Mouse (Mus musculus): ENCODE results near the gene Nek9.

Gene Nek9

DNA sequence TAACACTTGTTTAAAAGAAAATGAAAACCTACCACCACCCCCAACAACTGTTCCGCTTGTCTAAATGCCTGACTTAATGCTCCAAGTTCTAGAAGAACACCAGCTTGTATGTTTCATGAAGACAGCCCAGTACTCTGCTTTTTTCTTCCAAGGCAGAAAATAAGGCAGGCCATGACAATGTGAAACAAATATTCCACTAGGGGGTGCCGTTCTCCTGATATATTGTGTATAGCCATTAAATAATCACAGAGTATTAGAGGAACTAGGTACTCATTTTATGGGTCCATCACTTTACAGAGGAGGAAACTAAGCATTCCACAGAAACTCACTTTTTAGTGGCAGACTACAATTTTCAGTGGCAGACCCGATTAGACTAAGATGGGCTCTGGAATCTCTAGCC lies 7.2 kb upstream of the Nek9 start:
- DNase-seq, result peak; percentile 60

DNA sequence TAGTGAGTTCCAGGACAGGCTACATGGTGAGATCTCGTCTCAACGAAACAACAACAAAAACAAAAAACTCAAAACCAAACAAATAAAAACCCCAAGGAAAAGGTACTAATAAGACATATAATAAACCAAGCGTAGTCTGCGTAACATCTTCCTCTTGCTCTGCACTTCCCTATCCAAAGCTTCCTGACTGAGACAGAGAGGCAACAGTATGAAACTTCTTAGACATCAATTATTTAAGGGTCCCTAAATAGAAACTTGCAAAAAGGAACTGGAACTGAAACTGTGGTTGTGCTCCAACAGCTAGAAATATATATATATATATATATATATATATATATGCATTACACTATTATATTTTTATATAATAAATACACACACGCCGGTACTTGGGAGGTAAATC lies 6.4 kb upstream of the Nek9 start:
- DNase-seq, result no peak

DNA sequence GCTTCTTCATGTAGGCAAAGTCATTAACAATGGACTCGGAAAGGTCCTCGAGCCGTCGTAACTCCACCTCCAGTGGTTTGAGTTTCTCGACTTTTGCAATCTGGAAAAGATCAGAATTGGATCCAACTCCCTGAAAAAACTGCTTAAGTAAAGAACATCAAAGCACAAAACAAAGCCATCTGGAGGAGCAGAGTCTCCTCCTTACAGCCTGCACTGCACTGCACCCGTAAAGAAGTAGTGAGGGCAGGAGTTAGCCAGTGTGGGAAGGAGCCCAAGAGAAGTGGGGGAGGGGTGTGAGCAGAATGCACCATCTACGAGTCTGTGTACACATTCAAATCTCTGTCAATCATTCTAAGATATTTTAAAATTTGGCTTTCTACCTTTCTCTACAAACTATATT lies 5.1 kb upstream of the Nek9 start:
- DNase-seq, result no peak

DNA sequence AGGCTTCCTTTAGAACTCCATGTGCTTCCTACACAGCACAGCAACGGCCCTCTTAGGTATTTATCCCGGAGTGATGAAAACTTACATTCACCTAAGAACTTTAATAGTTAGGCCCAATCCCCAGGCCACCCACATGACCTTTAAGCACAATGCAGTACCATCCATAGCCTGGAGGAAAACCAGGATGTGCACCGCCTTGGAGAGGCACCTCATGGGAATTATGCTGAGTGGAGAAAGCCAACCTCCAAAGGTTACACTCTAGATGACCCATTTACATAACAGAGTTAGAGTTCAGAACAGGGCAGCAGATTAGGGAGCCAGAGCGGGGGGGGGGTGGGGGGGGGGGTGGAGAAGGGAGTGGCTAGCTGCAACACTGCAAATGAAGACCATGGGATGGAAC lies 3.1 kb upstream of the Nek9 start:
- DNase-seq, result no peak

DNA sequence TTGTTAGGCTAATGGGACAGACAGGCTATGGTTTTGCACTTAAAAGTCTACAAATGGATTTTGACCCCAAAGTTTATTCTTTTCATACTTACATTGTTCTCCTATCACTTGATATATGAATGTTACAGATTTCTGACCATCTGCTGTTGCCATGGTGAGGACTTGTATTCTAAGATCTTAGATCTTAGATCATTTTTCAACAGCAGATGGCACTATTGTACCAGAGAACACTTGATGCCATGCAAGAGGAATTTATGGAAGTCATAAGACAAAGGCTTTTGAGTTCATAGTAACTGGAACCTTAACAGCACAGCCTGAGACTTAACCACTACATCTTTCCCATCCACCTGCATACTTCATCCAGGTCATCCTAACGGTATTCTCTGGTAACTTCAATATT lies 2.0 kb upstream of the Nek9 start:
- peak; percentile 41 for DNase-seq

DNA sequence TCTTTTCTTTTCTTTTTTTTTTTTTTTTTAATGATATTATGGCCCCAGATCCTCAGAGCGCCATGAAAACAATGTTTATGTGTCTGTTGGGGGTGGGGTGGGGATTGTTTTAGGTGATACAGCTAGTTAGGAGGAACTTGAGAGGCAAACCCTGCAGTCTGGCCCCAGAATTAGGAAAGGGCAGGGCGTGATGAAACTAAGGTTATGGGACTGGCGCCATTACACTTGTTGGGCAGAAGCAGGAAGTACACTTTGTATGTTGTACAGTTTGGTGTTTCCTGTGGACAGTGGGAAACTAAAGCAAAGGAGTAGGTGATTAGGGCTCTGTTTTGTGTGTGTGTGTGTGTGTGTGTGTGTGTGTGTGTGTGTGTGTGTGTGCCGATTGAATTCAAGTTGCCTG lies 785 bp upstream of the Nek9 start:
- DNase-seq, result no peak

DNA sequence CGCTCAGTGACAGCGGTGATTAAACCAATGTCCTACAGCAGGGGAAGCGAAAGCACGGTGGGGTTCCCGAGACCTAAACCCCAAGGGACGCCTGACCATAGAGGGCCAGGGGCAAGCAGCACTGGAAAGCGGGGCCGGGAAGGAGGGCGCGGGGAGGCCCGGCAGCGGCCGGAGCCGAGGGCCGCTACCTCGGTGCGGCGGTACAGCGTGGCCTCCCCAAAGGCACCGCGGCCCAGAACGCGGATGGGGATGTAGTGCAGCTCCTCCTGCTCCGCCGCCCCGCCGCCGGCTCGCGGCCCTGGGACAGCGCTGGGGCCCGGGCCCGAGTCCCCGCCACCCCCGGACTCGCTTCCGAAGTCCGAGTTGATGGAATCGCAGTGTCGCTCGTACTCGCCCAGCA lies 347 bp downstream of the Nek9 start:
- DNase-seq, result no peak

DNA sequence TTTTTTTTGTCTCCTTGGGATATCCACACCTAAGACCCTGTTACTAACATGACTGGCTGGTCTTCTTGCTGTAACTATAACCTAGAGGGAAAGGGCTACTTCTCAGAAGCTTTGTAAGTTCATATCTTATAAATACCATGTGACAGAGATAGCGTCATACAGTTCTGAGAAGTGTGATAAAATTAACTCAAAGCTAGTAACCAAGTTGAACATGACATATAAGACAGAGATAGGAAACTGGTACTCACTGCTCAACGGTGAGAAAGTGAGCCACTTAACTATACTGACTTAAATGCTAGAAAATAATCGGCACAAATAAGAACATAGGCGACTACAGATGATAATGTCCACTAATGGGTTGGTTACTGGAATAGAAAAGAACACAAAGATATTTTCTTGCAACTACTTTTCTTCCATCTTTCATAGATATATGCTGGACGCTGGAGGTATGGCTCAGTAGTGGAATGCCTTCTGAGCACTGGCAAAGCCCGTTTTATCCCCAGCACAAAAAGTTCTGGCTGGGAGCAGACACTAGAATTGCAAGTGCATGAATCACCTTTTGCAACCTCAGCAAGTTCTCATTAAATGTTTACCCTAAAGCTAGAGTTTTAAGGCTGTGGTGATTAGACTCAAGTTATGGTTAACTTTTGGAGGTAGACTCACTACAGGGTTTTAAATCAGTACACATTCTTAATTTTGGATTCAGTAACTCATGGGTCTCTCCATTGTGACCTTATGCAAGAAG lies 1.4 kb downstream of the Nek9 start:
- DNase-seq, result no peak

DNA sequence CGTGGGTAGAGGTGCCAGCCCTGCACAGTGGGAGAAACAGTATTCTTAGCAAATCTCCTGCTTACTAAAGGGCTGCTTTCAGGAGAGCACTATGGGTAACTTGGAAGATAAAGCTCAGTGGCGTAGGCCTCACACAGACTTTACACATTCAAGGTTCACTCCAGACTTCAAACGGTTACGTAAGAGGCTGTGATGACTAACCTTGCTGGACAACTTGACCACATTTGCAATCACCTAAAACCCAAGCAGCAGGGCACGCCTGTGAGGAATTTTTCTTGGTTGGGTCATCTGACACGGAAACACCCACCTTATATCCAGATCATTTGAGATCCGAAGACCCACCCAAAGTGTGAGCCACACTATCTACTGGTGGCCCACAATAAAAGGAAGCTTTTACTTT lies 9.0 kb downstream of the Nek9 start:
- DNase-seq, result no peak

DNA sequence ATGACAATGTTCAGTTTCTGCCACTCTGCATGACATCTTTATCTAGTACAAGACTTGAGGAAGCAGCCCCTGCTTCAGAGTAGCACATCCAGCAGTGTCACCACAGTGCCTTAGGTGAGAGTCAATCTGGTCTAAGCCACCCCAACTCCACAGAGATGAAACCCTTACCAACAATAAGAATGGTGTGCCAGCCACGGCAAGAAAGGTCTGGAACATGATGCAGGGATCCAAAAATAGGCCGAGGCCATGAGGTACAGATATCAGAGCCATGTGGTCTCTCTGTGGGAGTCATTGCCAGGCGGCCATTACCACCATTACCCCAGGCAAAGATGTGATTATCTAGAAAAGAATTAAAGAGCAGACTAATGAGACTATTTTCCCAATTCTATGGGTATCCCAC lies 30.5 kb downstream of the Nek9 start:
- peak; percentile 41 for DNase-seq

DNA sequence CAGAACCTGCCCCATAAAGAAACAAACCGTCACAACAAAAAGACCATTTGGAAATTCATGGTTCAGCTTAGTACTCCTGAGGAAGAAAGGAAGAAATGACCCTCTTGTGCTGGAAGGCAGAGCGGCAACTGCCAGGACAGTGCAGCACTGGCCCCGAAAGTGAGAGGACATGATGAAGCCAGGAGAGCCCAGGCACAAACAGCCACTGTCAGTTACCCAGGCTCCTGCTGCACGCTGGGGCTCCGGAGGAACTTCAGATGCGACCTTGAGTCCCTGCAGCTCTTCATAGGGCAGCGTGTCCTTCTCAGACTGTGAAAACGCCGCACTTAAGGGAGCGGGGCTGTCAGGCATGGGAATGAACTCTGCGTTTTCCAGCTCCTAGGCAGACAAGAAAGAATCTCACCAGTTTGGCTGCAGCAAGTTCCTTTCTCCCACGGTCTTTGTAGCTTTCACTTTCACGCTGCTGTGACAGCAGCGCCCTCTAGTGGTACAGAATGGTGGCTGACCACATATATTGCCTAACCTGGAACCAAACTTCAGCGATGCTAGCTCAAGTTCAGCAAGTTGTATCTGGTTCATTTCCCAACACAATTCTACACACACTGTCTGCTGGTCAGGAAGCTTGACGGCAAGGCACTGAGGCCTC lies 33.8 kb downstream of the Nek9 start:
- peak; percentile 81 for DNase-seq

DNA sequence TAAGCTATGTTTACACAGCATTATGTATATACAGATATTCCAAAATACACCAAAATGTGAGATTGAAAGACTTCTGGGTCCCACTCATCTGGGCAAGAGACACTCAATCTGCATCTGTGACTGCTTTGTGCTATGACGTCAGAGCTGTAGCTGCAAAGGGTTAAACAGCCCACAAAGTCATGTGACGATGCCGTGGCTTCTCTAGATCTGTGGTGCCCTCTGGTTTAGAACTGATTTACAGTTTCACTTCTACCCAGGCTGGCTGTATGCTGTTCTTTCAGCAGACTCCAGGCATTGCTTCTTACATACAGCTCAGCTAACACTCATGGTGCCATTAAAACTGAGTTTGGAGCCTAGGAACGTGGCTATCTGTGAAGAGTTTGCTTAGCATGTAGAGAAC lies 34.4 kb downstream of the Nek9 start:
- no peak for DNase-seq

DNA sequence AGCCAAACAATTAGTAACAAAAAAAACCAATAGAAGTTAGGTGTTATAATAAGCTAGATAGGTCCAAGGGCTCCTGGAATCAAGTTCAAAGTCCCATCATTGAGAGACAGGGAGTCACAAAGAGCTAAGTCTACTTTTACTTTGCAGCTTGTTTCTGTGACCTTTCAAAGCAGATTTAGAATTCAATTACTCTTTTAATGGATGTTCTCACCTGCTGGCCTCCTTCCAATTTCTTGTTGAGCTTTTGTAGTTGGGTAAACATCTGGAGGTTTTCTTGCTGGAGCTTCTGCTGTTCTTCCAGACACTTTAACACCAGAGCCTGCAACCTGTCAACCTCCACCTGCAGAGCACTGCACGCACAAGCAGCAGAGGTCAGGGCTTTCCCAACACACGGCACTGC lies 35.9 kb downstream of the Nek9 start:
- no peak for DNase-seq

DNA sequence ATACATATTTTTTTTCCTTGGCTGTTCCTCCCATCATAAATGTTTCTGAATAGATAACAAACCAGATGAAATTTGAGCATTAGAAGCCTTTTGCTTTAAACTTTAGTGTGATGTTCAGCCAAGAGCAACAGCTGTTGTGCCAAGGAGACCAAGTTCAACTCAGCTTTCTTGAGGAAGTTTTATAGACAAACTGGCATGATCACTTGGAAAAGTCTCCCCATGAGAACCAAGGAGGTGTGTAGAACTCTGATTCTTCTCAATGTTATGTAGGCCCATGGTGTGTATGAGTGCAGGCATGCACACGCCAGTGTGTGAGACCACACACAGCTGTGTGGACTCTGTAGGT lies 40.4 kb downstream of the Nek9 start:
- DNase-seq, result no peak

DNA sequence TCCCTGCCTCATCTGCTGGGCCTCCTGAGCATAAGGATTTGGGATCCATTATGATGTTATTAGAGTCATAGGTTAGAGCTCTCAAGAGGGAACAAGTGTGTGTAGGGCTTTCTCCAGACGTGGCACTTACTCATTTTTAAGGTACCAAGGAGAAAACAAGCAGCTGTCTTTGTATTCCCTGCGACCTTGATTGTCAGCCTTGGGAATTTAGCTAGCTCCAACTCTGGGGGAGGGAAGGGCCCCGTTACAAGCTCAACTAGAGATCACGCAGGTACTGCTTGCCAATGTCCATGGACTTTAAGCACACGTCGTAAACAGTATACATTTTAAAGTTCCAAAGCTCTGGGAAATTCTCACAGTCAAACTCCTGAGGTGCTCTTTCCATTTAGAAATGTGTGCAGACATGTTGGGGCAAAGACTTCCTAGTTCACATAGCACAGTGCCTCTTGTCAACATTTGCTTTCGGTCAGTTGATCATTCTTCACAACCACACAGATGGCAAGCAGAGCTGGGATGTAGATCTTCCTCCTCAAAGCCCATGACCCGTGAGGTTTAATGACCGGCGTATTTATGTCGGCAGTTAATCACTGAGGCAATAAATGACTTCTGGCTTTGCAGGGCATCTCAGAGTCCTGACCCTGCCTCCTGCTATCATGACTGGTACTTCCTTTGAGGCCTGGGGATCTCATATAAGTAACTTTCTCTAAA lies 40.9 kb downstream of the Nek9 start:
- no peak for DNase-seq

DNA sequence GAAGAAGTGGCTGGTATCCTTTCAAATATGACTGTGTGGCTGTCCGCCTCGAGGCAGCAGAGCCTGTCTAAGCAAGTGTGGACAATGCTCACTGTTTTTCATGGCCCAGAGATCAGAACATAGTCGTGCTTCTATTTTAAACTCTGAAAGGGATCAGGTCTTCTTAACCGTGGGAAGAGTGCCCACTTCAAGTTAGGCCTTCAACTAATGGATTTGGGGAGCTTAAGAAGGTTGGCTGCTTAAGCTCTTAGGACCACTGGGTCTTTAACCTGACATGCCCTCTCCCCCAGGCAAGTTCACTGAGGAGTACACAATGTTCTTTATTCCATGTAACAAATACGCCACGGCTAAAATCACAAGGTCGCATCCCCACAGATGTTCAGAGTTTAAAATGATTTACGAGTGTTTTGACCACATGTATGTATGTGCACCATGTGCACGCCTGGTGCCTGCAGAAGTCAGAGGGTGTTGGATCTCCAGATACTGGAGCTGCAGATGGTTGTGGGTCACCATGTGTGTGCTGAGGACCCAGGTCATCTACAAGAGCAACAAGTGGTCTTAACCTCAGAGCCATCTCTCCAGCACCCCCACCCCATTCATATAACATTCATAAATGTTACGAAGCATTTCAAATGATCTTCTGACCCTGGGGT lies 41.7 kb downstream of the Nek9 start:
- DNase-seq, result no peak

DNA sequence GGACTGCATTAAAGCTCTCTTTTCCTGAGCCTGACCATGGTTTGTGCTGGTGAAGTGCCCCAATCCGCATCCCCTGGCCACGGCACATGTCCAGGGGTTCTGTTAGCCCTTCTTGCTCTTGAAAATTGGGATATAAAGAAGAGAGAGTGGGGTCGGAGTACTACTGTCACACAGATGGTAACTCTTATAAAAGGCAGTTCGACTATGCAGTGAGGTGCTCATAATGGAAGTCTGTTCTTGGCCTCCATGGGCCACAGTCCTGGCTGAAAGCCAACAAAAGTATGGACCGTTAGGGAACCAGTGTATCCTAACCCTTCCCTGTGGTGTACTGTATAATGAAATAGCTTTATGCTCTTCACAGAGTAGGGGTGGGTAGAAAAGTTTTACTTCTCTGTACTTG lies 42.2 kb downstream of the Nek9 start:
- no peak for DNase-seq

DNA sequence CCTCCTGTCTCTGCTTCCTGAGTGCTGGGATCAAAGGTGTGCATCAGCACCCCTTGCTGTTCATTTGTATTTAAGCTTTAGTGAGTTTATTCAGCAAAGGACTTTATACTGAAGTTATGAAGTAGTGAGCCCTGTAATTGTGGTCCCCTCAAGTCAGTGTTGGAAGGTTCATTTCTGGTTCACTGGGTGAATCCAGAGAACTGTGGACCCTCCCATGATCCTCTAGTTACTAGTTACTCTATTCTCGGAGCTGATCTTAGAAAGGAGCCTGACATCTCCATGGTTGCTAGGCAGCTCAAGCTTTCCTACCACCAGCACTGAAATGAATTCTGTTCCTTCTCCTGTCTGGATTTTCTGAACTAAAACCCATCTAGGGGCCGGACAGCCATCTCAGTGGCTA lies 43.7 kb downstream of the Nek9 start:
- DNase-seq, result no peak

DNA sequence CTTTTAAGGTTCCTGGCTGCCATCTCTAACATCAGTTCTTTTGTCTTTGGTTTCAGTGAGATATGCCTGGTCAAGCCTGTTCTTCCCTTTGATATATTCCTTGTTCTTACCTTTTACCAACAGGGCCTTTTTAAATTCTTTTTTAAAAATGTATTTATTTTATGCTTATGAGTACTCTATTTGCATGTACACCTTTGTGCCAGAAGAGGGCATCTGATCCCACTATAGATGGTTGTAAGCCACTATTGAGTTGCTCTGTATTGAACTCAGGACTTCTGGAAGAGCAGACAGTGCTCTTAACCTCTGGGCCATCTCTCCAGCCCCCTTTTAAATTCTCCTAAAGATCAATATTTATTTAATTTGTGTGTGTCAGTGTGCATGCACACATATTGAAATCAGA lies 46.3 kb downstream of the Nek9 start:
- DNase-seq, result no peak

DNA sequence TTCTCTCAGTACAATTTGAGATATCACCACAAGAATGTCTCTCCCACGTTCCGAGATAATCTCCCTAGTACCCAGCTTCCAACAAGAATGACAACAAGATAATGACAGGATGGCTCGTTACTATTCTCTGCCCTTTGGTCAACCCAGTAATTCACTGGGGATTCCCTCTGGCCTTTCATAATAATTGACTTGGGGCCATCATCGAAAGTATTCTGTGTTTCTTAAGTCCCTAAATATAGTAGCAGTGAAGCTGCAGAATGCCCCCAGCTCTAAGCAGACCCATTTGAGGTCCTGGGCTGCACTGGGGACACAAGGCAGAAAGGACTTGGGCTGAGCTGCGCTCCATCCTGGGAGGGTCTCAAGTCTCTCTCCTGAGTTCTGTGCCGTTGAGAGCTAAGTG lies 46.9 kb downstream of the Nek9 start:
- DNase-seq, result no peak

DNA sequence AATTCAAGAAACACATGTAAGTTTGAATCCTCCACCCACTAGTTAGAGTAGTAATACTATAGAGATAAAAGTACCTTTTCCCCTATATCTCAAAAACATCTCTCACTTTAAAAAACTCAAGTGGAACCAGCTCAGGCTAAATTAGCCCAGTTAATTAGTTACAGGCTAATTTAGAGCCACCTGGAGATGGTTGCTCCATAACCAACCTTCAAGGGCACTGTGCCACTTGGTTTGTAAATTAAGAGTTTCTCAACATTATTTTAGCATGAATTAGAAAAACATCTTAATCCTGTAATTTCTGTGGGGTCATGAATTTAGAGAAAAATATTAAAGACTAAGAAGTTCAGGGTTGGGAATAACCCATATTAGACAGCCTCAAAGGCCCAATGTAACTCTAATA lies 47.6 kb downstream of the Nek9 start:
- no peak for DNase-seq

DNA sequence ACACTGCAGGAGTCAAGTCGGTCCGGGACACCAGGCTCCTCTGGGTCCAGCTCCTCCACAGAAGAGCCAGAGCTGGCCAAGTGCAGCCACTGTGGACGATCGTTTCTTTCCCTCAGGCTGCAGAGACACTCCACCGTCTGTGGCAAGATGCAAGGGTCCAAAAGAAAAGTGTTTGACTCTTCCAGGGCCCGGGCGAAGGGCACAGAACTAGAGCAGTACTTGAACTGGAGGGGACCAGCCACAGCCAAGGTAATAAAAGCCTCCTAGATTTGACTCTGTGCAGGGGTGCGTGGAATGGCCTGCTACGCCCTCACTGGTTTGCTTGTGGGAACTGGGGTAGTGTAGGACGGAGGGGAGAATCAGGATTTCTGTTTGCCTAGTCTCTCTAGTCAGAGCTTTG lies 48.5 kb downstream of the Nek9 start:
- DNase-seq, result no peak

DNA sequence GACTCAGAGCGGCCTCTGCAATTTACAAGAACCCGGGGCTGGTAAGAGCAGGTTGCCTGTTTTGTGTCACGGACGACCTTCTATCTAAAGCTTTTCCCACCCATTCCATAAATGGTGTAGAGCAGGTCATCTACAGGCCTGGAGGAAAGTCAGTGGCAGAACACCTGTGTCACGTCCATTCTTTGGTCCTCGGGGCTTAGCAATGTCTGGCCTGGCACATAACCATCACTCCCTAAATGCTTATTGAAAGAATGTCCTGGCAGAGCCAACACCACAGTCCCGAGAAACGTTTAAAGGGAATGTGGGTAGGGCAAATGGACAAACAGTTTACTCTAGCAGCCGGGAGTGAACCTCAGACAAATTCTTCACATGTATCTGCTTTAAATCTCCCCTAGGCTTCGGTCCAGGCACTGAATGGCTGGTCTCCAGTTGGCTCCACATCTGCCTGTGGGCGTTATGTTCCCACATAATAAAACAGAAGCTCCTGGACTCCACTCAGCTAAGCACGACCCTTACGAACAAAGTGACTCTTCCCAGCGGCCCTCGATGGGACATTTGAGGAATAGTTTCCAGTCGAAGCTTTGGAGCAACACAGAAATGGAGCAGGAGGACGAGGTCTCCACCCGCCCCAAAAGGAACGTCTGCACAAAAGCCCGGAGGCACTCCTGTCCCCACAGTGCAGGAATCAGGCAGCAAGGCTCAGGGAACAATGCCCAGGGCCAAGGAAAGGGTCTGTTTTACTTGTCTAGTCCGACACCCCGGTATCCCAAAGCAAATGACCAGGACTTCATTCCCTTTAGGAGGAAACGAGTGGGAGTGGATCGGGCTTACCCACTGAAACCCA lies 49.8 kb downstream of the Nek9 start:
- DNase-seq, result no peak
